Mouse (Mus musculus) neural tube, embryonic 11.5 days (tissue): ENCODE results near the gene Clec18a. TPM values are rescaled to one million over a fixed set of nuclear protein-coding genes. Genes with fewer than 3 reads are reported as not detected.

Experiments
- ATAC-seq: fragments of 200-750 bp; cut with Nextera tagmentation; 2 replicates; pipeline ENCODE4 v1.8.0; 2017; ENCODE audit warnings: moderate number of reproducible peaks, mild to moderate bottlenecking, moderate TSS enrichment, moderate library complexity; ENCODE audit not compliant: insufficient read depth, low FRiP score, low TSS enrichment
- DNase-seq: peaks from one replicate; pipeline ENCODE4 v3.0.0-alpha.2; 2015; ENCODE audit warnings: low spot score
- H3K27ac ChIP-seq: fragments of 300-500 bp; sonication (generic); 2 replicates; pipeline ENCODE4 v1.5.1; 2014; ENCODE audit warnings: low read depth, mild to moderate bottlenecking, low read length
- H3K27me3 ChIP-seq: fragments of 300-500 bp; sonication (generic); 2 replicates; pipeline ENCODE4 v1.6.1; 2014; ENCODE audit warnings: mild to moderate bottlenecking, low read length, mixed read lengths; ENCODE audit not compliant: control insufficient read depth, insufficient read depth
- H3K36me3 ChIP-seq: fragments of 300-500 bp; sonication (generic); 2 replicates; pipeline ENCODE4 v1.6.1; 2014; ENCODE audit warnings: mild to moderate bottlenecking, low read length, moderate library complexity, mixed read lengths; ENCODE audit not compliant: control insufficient read depth, insufficient read depth
- H3K4me1 ChIP-seq: fragments of 300-500 bp; sonication (generic); 2 replicates; pipeline ENCODE4 v1.6.1; 2014; ENCODE audit warnings: low read length, mixed read lengths; ENCODE audit not compliant: control insufficient read depth, insufficient read depth
- H3K4me2 ChIP-seq: fragments of 300-500 bp; sonication (generic); 2 replicates; pipeline ENCODE4 v1.6.1; 2014; ENCODE audit warnings: low read depth, mild to moderate bottlenecking, moderate library complexity
- H3K4me3 ChIP-seq: fragments of 300-500 bp; sonication (generic); 2 replicates; pipeline ENCODE4 v1.5.1; 2014; ENCODE audit warnings: low read depth, low read length
- H3K9ac ChIP-seq: fragments of 300-500 bp; sonication (generic); 2 replicates; pipeline ENCODE4 v1.6.1; 2014; ENCODE audit warnings: mild to moderate bottlenecking, low read length
- H3K9me3 ChIP-seq: fragments of 300-500 bp; sonication (generic); 2 replicates; pipeline ENCODE4 v1.6.1; 2016; ENCODE audit warnings: low read length; ENCODE audit not compliant: control insufficient read depth
- WGBS: fragments of 180-500 bp; shearing (Covaris S2); extraction: QIAGEN DNeasy Blood & Tissue Kit; methylation state at CpG from one replicate; pipeline ENCODE4 v1.1.7; 2014; 5-methylcytosine and 5-hydroxymethylcytosine counted together
- polyA plus RNA-seq: library from polyadenylated mRNA; unstranded; fragments of >200 nt; fragmentation: Nextera tagmentation; extraction: Ambion mirVana; gene quantifications from 2 replicates; pipeline ENCODE4 v1.2.1, GENCODE M21; 2014

Clec18a gene
- polyA plus RNA-seq, 1 experiment from 2014 or later, result 0.38 TPM

- peak; percentile 91 for DNase-seq
- Histone ChIP-seq H3K27me3 (no peaks in the 10 kb centered on the region), H3K9ac (peak overlapping the region; percentile 64), H3K36me3 (no peaks in the 10 kb centered on the region; the same call in 1 of the 2 replicates), H3K9me3 (no peaks in the 10 kb centered on the region), H3K27ac (peak overlapping the region; percentile 58), H3K4me3 (peak overlapping the region; percentile 51), H3K4me2 (peak overlapping the region; percentile 70), H3K4me1 (peaks cover 10% of the 10 kb centered on the region)
- under 1% methylated on average over 27 of the region's 27 CpGs for WGBS
- ATAC-seq, result peak; percentile 90
Observed at GRCm38 (mm10) chr8:111062072-111062757, 30.0 kb downstream of the Clec18a start.

- H3K4me2 ChIP-seq, result peak overlapping the region; percentile 70
- peaks cover 14% of the 10 kb centered on the region for H3K4me1 ChIP-seq
- H3K4me3 ChIP-seq, result peak overlapping the region; percentile 51
- DNase-seq, result no peak
- peak; percentile 7 for ATAC-seq
- peak overlapping the region; percentile 58 for H3K27ac ChIP-seq
- no peaks in the 10 kb centered on the region; the same call in 1 of the 2 replicates for H3K36me3 ChIP-seq
- WGBS, result 0% methylated on average over 14 of the region's 14 CpGs
- H3K27me3 ChIP-seq, result no peaks in the 10 kb centered on the region
- no peaks in the 10 kb centered on the region for H3K9me3 ChIP-seq
- peak overlapping the region; percentile 64 for H3K9ac ChIP-seq
Observed at GRCm38 (mm10) chr8:111061688-111062071, 30.5 kb downstream of the Clec18a start.

GRCm38 (mm10) chr8:111058946-111059572 lies 33.2 kb downstream of the Clec18a start:
- Histone ChIP-seq H3K4me2 (no peak overlapping the region), H3K9me3 (no peaks in the 10 kb centered on the region)
- 54% methylated on average over 2 of the region's 2 CpGs for WGBS

GRCm38 (mm10) chr8:111056691-111057293 lies 35.4 kb downstream of the Clec18a start:
- peak overlapping the region; percentile 99 for H3K4me2 ChIP-seq
- WGBS, result under 1% methylated on average over 55 of the region's 63 CpGs
- peaks cover 33% of the 10 kb centered on the region for H3K36me3 ChIP-seq
- ATAC-seq, result peak; percentile 54
- H3K4me3 ChIP-seq, result peak overlapping the region; percentile 96
- no peaks in the 10 kb centered on the region for H3K27me3 ChIP-seq
- no peak for DNase-seq
- peaks cover 14% of the 10 kb centered on the region for H3K4me1 ChIP-seq
- peak overlapping the region; percentile 62; the same call in 1 of the 2 replicates for H3K27ac ChIP-seq
- no peaks in the 10 kb centered on the region for H3K9me3 ChIP-seq
- peak overlapping the region; percentile 89 for H3K9ac ChIP-seq

More at GRCm38 (mm10) chr8:111058946-111059572, 33.2 kb downstream of the Clec18a start:
- H3K27ac ChIP-seq, result no peak overlapping the region
- H3K36me3 ChIP-seq, result peaks cover 16% of the 10 kb centered on the region
- ATAC-seq (no peak), DNase-seq (no peak)
- no peak overlapping the region for H3K4me3 ChIP-seq
- H3K4me1 ChIP-seq, result peaks cover 14% of the 10 kb centered on the region
- H3K9ac ChIP-seq, result no peak overlapping the region
- H3K27me3 ChIP-seq, result no peaks in the 10 kb centered on the region

GRCm38 (mm10) chr8:111056158-111056663 lies 36.0 kb downstream of the Clec18a start, which contains the start of gene Exosc6:
Gene Exosc6, plus strand, starts transcription at chr8:111056339.
- no peaks in the 10 kb centered on the region for H3K9me3 ChIP-seq
- H3K36me3 ChIP-seq, result peaks cover 36% of the 10 kb centered on the region
- H3K4me2 ChIP-seq, result peak within 1 kb of the TSS; percentile 99
- peaks cover 12% of the 10 kb centered on the region for H3K4me1 ChIP-seq
- H3K4me3 ChIP-seq, result peak within 1 kb of the TSS; percentile 96
- under 1% methylated on average over 59 of the region's 68 CpGs for WGBS
- H3K9ac ChIP-seq, result peak within 1 kb of the TSS; percentile 89
- DNase-seq, result peak; percentile 96
- peak; percentile 87 for ATAC-seq
- peak within 1 kb of the TSS; percentile 62; the same call in 1 of the 2 replicates for H3K27ac ChIP-seq
- no peaks in the 10 kb centered on the region for H3K27me3 ChIP-seq

GRCm38 (mm10) chr8:111055661-111056060 lies 36.6 kb downstream of the Clec18a start:
- Histone ChIP-seq H3K9ac (no peak overlapping the region), H3K27ac (no peak overlapping the region), H3K36me3 (peaks cover 40% of the 10 kb centered on the region), H3K4me2 (no peak overlapping the region), H3K9me3 (no peaks in the 10 kb centered on the region), H3K4me3 (0 out of 2 replicates have a peak overlapping the region, but pooled peaks have one; percentile 96), H3K27me3 (no peaks in the 10 kb centered on the region), H3K4me1 (peaks cover 9% of the 10 kb centered on the region)
- ATAC-seq (peak; percentile 42; the same call in 1 of the 2 replicates), DNase-seq (no peak)
- 61% methylated on average over 2 of the region's 2 CpGs for WGBS

GRCm38 (mm10) chr8:111055031-111055634 lies 37.1 kb downstream of the Clec18a start:
- H3K4me1 ChIP-seq, result peaks cover 9% of the 10 kb centered on the region
- no peak overlapping the region for H3K9ac ChIP-seq
- WGBS, result 91% methylated on average over 17 of the region's 17 CpGs
- H3K27me3 ChIP-seq, result no peaks in the 10 kb centered on the region
- no peak overlapping the region for H3K4me2 ChIP-seq
- H3K4me3 ChIP-seq, result no peak overlapping the region
- peaks cover 42% of the 10 kb centered on the region for H3K36me3 ChIP-seq
- DNase-seq (no peak), ATAC-seq (no peak)
- H3K27ac ChIP-seq, result no peak overlapping the region
- H3K9me3 ChIP-seq, result no peaks in the 10 kb centered on the region

GRCm38 (mm10) chr8:111053827-111054518 lies 38.3 kb downstream of the Clec18a start:
- Histone ChIP-seq H3K4me2 (no peak overlapping the region), H3K4me1 (peaks cover 9% of the 10 kb centered on the region), H3K27ac (no peak overlapping the region), H3K27me3 (no peaks in the 10 kb centered on the region), H3K36me3 (peaks cover 48% of the 10 kb centered on the region), H3K4me3 (no peak overlapping the region), H3K9me3 (no peaks in the 10 kb centered on the region), H3K9ac (no peak overlapping the region)
- WGBS, result 97% methylated on average over 12 of the region's 12 CpGs
- no peak for DNase-seq
- no peak for ATAC-seq
